Mouse (Mus musculus): ENCODE measurements at regions not wholly inside any gene's neighbourhood (a gene's known extent, or its start where the extent isn't known, plus 50 kb on each side); places are given as distances from the start of the nearest gene placed in this dataset.
"Not testable (repeated sequence)": the region's sequence is repeated elsewhere in the genome, so short reads cannot be mapped to it uniquely, and the experiment has no call there.

DNA sequence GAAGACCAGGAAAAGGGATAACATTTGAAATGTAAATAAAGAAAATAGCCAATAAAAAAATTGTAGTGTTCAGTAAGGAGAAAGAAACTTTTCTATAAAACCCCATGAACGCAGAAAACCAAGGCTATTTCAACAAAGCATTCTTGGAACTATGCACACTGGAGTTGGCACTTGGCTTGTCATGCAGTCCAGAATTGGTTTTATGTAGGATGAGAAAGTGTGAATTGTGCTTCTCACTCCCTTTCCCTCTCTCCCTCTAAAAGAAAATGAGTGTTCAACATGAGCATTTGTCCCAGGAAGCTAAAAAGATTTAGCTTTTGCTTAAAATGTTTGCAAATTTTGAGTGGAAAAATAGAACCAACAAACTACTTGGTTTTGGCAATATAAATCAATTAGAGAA is 841.6 kb upstream of the Adam24 start:
- DNase-seq (ENCODE audit: extremely low spot score in 1 of 2, low spot score in 1 of 2): no peak

DNA sequence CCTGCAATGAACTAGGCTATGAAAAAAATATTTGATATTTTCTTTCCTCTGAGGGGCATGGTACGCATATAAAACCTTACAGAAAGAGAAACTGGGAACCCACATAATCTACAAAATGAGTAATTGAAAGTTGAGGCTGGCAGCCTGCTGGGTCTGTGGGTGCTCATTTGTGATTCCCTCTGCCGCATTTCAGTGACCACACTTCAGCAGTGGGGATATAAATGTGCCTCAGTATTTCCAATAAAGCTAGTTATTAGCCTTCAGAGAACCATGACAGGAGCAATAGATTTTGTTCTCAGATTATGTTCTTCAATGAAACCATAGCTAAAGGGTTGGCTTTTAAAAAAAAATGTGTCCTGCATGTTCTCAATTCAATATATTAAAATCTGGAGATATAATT is 828.0 kb upstream of the Adam24 start:
- no peak for DNase-seq (ENCODE audit: extremely low spot score in 1 of 2, low spot score in 1 of 2)

DNA sequence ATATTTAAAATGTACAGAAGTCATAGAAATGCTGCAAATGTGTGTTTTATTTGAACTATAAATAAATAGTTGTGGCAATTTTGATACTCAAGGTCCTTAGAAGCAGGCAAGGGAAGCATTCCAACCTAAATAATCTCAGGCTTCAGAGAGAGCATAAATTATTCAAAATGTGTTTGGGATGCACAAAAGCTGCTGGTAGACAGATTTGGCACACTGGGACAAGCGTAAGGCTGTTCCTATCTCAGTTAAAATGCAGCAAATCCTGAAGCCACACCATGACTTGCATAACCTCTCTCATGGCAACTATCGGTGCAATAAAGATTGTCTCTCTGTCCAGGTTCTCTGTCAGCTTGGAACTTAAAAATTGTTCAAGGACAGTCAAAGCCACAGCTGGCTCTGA is 812.3 kb upstream of the Adam24 start:
- no peak for DNase-seq (ENCODE audit: extremely low spot score in 1 of 2, low spot score in 1 of 2)

DNA sequence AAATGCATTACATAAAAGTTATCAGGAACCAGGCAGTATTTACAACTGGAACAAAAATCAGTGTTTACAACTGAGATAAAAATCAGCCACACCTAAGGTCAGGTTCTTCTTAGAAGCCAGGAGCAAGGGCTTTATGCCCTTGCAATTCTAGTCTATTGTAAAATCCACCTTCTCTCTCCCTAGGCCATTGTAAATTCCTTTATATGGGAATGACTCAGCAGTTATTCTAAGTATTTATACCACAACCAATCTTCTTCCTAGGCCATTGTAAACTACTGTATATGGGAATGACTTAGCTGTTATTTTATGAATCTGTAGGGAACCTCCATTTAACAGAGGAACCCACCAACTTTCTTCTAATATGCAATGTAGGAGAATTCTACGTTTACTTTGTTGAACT is 772.6 kb upstream of the Adam24 start:
- DNase-seq (ENCODE audit: extremely low spot score in 1 of 2, low spot score in 1 of 2): no peak

DNA sequence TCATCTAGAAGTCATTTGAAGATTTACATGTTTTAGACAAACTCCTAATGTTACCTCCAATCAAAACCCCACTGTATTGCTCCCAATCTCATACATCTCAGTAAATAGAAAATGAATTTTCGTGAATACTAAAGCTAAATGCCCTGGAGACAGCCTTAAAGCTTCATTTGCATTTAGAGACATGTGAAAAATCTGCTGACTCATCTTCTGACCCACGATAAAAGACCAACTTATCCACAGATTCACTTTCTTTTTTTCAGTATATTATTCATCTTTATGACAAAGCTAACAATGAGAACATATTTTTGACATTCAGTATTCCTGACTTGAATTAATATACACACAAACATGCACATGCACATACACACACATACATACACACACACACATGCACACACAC is 762.0 kb upstream of the Adam24 start:
- DNase-seq (ENCODE audit: extremely low spot score in 1 of 2, low spot score in 1 of 2): no peak

DNA sequence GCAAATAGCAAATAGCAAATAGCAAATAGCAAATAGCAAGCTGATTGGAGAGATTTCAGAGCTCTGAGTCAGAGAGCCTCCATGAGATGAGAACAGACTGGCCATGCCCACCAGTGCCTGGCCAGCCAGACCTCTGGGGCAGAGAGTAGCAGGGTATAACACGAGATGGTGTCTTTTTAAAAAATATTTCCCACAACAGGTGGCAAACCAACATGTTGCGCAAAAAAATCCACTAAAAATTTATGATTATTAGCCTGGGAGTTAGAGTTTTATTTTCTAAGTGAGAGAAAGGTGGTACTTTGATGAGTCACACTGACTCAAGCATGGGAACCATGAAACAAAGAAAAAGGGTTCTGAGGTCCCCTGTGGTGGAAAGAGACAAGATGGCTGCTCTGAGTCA is 753.5 kb upstream of the Adam24 start:
- DNase-seq (ENCODE audit: extremely low spot score in 1 of 2, low spot score in 1 of 2): no peak

DNA sequence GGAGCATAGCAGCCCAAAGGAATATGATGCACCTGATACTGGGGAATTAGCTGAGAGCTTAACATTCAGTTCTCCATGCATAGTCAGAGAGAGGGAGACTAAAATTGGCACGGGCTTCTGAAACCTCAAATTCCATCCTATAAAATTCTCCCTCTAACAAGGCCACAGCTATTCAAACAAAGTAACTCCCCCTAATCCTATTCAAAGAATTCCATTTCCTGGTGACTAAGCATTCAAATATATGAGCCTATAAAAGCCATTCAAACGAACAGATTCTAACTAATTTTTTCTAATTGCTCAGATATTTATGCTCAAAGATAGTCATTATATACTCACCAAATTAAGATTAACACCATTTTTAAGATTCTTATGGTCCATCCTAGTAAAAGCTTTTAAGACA is 751.1 kb upstream of the Adam24 start:
- no peak for DNase-seq (ENCODE audit: extremely low spot score in 1 of 2, low spot score in 1 of 2)

DNA sequence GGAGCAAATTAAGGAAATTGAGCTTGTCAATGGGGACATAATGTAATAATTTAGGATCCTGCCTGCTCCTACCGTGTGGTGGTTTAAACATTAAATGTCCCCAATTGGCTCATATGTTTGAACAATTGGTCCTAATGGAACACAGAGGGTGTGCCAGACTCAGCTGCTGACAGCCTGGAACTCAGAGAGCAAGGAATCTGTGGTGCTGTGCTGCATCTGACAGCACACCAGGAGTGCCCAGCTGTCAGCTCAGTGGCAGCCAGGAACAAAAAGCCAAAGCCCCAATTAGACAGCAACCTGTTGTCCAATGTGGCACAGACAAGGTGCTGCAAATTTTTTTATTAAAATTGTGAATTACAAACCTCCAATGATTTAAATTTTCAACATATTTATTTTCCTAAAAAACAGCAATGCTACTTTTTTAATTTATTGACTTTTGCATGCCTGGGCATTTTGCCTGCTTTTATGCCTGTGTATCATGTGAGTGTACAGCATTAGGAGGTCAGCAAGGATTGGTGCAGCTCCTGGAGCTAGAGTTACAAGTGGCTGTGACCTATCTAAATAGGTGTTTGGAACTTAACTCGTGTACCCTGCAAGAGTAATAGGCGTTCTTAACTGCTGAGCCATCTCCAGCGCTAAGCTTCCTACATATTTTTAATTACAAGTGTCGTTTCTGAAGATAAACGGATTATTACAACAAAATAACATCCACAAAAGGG is 724.5 kb upstream of the Adam24 start:
- peak; percentile 22 to 24 for DNase-seq (ENCODE audit: extremely low spot score in 1 of 2, low spot score in 1 of 2)

DNA sequence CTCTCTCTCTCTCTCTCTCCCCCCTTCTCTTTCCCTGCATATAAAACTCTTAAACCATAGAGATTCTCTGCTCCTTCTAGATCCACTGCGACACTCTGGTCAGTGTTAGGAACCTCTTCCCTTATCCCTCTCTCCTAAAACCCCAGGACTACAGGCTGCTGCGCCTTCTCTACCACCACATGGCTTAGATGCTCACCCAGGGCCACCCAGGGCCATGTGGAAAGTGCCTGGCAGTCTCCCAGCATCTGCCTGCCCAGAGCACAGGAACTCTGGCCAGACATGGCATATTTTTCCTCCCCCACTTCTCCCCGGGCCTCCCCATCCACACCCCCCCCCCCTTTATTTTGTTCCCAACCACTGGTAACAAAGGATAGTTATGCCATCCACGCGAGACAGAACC is 720.4 kb upstream of the Adam24 start:
- DNase-seq (ENCODE audit: extremely low spot score in 1 of 2, low spot score in 1 of 2): no peak

DNA sequence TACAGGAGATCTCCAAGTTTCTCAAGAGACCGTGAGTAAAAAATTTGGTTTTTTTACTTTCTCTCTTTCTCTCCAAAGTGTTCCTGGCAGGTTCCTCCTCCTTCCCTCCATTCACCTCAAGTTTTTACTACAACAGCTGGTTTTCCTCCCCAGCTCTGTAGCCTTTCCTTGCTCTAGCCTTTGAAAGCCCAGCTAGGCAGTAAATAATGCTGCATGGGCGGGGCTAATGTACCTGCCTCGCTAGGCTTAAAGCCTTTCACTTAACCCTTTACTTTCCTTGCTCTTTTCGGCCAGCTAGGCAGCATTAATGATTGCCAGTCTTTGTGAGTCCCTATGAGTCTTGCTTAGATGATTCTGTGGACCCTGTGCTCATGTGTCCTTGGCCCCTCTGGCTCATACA is 720.0 kb upstream of the Adam24 start:
- no peak for DNase-seq (ENCODE audit: extremely low spot score in 1 of 2, low spot score in 1 of 2)

DNA sequence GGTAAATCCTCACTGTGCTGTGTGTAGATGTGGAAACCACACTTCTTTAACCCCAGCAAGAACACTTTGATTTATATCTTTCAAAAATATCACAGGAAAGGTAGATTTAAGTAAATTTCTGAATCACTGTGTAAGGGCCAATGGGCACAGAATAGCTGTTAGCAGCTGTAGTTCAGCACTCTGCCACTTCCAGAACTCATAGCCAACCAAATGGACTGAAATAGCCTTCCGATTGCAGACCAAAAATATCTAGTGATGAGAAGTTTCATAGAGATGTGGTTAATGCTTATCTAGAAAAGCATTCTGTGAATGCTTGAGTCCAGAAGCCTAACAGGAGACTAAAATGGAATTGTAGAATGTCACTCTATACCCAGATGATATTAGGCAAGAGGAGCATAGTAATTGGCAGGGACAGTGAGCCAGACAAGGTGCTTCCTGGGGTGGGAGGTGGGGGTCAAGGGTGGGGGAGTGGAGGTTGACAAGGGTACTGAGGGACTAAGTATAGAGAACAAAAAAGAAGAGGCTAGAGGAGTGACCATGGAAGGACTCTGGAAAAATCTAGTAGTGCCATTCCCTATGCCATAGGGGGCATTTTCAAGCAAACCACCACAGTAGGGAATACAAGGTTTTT is 669.6 kb upstream of the Adam24 start:
- DNase-seq (ENCODE audit: extremely low spot score in 1 of 2, low spot score in 1 of 2): no peak

DNA sequence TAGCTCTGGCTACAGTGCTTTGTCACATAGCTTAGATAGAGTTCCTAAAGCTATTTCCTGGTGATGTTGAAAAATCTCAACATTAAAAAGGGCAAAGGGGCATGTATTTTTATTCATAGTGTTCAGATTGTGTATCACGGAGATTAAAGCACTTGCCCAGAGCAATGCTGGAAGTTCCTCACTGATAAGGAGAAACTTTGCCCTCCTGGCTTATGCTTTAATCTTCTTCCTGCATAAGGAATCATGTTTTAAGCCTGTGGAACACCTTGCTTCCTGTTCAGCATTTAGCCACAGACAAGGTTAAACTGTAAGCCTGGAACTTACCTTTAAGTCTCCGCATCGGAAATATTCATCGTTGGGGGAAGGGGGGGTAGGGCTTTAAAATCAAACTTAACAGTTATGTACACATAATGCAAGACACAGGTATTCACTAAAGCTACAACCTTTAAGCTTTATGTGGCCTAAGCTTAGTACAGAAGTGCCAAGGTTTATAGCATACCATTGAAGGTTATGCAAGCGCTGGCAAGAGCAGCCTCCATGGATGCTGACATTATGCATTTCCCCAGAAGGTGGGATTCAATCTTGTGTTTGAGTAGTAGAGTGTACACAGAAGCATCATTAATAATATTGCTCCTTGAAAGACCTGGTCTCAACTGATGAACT is 655.5 kb upstream of the Adam24 start:
- no peak for DNase-seq (ENCODE audit: extremely low spot score in 1 of 2, low spot score in 1 of 2)

DNA sequence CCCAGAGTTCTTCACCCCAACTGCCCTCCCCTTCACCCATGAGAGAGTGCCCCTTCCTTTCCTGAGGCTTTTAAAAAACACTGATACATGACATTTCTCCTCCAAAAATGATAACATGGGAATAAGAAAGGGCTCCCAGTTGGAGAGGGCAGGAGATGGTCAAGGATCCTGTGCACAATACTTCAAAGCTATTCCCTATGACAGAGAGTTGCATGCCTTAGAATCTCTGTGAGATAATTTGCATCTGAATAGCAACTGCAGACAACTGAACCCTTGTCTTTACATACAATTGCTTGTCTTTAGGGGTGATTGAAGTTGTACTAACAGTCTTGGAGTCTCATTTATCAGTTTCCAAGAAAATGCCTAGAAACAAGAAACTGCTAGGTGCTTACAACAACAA is 610.7 kb upstream of the Adam24 start:
- no peak for DNase-seq (ENCODE audit: extremely low spot score in 1 of 2, low spot score in 1 of 2)

DNA sequence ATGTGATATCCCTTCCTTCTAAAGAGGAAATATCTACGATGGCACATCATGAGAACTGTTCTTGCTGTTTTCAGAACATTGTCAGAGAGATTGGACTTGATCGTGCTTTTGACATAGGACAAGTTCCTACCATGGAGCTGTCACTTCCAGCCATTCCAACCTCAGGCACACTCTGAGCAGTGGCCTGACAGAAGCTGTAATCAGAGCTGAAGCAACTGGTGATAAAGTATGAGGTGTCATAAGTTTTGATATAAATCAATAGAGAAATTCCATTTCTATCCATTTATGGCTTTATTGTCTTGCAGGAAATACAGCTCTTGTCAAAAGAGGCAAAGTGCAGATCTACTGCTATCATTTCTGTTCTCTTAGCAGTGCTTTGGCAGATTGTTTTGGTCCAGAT is 603.7 kb upstream of the Adam24 start:
- no peak for DNase-seq (ENCODE audit: extremely low spot score in 1 of 2, low spot score in 1 of 2)

DNA sequence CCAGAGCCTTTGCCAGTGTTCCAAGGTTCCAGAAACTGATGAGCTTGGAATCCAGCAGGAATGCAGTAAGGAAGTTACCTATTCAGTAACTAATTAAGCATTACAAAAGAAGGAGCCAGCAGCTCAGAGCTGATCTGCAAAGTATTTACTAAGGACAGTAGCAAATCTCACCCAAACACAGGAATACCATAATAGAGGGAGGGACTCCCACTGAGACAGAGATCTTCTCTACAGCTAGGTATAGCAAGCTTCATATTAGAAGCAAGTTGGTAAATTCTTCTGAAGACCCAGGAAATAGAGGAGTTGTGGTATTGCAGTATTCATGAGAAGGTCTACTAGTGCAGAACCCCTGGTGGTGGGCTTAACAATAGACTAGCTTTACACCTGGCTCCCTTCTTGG is 593.9 kb upstream of the Adam24 start:
- DNase-seq (ENCODE audit: extremely low spot score in 1 of 2, low spot score in 1 of 2): not testable (repeated sequence)

DNA sequence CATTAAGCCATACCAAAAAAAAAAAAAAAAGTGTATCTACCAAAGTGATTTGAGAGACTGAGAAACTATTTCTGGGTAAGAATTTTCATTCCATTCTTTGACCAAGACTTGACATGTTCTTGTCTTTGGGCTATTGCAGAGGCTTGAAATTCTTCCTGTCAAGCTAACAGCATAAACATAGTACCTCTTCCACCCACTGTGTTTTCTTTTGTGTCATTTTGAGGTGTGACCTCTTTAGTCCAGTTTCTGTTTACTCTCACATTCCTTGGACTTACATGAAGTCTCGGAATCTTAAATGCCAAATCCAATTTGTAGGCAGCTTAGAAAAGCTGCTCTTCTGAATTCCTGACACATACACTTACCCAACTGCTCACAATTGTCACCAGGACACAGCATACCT is 590.7 kb upstream of the Adam24 start:
- DNase-seq (ENCODE audit: extremely low spot score in 1 of 2, low spot score in 1 of 2): no peak

DNA sequence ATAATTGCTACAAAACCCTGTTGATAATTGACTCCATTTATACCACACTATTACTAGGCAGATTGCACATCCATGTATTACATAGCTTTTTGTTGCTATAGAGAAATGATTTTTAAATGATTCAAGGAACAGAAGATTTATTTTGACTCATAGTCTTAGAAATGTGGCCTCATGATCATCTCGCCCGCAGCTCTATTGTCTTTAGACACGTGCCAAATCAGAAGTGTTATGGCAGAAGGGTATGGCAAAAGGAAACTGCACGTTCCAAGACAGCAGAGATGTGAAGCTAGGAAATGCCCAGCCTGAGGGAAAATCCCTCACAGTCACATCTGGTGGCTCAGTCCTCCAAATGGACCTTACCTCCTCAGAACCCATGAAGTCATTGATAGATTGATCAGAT is 585.5 kb upstream of the Adam24 start:
- DNase-seq (ENCODE audit: extremely low spot score in 1 of 2, low spot score in 1 of 2): no peak

DNA sequence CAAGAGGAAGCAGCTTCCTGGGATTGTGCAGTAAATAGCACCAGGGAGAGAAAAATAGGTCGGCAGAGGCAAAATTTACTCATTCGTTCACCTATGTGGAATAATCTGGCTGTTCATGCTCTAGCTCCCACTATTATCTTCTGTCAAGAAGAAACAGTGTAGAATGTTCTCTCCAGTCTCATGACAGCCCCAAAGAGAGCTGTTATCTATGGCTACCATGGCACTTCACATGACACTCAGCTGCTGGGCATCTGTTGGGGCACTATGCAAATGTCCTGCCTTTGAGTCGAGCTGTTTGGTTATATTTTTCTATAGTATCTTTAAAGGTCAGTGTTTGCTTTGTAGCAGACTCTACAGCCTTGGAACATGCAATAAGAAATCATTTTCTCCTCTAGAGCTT is 550.5 kb upstream of the Adam24 start:
- DNase-seq (ENCODE audit: extremely low spot score in 1 of 2, low spot score in 1 of 2): no peak

DNA sequence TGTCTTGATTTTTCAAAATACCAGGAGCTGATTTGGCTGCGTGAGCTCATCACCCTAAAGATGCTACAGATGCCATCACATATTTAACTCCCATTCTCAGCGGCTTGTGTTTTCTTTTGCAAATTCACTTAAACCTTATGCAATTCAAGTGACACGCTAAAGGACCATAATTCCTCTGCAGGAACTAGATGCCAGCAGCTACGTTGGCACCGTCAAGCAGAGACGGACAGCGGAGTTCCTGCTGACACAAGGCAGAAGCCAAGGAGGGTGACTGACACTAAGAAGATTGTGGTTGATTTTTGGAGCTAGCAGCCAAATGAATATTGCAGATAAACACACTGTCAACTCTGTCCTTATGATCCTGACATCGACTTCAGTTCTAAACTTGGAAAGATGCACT is 547.7 kb upstream of the Adam24 start:
- no peak for DNase-seq (ENCODE audit: extremely low spot score in 1 of 2, low spot score in 1 of 2)

DNA sequence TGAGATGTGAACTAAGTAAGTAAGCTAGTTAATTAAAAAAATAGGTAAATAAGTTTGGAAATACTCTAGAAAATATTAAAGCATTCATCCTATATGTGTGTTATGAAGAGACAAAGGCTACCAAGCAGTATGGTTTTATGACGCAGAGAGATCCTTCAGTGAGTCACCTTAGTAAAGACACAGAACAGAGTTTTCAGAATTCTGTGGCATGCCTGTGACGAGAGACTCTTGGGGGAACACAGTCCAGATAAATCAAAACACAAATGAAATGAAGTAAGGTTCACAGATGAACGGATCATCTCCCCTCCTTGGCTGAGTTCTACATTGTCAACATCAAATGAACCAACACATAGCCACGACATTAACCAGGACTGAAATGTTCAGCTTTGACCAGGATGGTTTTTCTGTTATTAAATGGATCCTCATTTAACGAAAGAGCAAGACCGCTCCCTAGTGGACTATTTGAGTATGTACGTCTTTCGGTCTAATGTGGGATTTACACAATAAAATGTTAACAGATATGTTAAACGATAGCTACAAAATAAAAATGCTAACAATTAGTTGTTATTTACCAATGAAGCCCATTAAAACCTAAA is 542.1 kb upstream of the Adam24 start:
- peak in 1 of 2 experiments; percentile 9 for DNase-seq (ENCODE audit: extremely low spot score in 1 of 2, low spot score in 1 of 2)

DNA sequence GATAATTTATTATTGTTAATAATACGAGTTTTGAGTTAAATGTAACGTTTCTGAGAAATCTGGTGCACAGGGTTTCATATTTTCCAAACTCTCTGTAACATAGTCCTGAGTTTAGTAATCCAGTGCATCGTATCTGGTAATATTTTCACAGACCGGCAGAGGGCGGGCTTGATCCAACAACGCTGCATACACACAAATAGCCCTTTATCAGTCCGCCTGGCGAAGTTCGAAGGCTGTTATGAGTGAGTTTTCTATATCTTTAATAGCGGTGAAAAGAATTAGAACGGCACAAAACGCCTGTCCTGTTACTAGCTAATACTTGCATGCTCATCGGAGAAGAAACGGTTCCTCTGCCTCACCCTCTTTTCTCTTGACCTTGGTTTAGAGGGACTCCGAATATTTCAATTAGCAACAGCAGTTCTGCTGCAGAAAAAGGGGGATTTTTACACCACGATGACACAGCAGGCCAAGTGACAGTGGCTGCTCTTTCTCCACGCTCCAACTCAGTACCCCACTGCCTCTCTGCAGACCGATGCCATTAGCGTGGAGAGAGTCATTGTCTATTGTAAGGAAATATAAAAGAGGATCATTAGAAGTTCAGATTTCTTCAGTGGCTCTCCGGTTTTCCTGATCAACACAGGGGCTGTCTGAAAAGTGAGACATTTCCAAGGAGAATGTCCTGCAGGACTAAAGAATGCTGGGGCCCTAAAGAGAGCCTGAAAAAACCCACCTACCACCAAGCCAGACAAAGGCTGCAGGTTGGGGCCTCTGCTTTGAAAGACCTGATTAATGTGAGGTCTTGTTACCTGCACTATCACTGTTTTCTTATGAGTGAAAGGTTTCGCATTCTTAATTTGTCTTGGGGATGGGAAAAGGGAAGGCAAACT is 523.7 kb upstream of the Adam24 start:
- peak; percentile 65 to 92 for DNase-seq (ENCODE audit: extremely low spot score in 1 of 2, low spot score in 1 of 2)
